Mouse (Mus musculus) gastrocnemius, postnatal 4 days (tissue): ENCODE results near the gene Efr3b. TPM values are rescaled to one million over a fixed set of nuclear protein-coding genes. Genes with fewer than 3 reads are reported as not detected.

Experiments used
- DNase-seq, 2 experiments: peaks; one replicate each; pipeline ENCODE4 v3.0.0; 2021 to 2022; ENCODE audit warnings: low spot score in 2 of 2, mixed read lengths in 2 of 2
- total RNA-seq, 2 experiments: library from RNA; stranded (reverse); gene quantifications; 2 replicates each; pipeline ENCODE4 v1.2.3; 2021

The Efr3b gene
- total RNA-seq, 2 experiments from 2014 or later: 12.2 to 13.0 TPM

- DNase-seq: no peak
Observed at GRCm38 (mm10) chr12:4039046-4039445, 331 bp upstream of the Efr3b start.

GRCm38 (mm10) chr12:4037511-4037910 is 1.2 kb downstream of the Efr3b start:
- no peak for DNase-seq

GRCm38 (mm10) chr12:4036157-4036556 is 2.6 kb downstream of the Efr3b start:
- DNase-seq: no peak

- no peak for DNase-seq
Observed at GRCm38 (mm10) chr12:4029064-4029463, 9.7 kb downstream of the Efr3b start.

GRCm38 (mm10) chr12:4028516-4028915 is 10.2 kb downstream of the Efr3b start:
- no peak for DNase-seq

- DNase-seq: no peak
Observed at GRCm38 (mm10) chr12:4024356-4024755, 14.4 kb downstream of the Efr3b start.

GRCm38 (mm10) chr12:4023501-4023900 is 15.2 kb downstream of the Efr3b start:
- DNase-seq: no peak

GRCm38 (mm10) chr12:4022845-4023244 is 15.9 kb downstream of the Efr3b start:
- DNase-seq: peak in 1 of 2 experiments; percentile 34

- DNase-seq: no peak
Observed at GRCm38 (mm10) chr12:4020505-4020904, 18.2 kb downstream of the Efr3b start.

- DNase-seq: no peak
Observed at GRCm38 (mm10) chr12:4016321-4016720, 22.4 kb downstream of the Efr3b start.

- DNase-seq: no peak
Observed at GRCm38 (mm10) chr12:4015741-4016140, 23.0 kb downstream of the Efr3b start.

- DNase-seq: no peak
Observed at GRCm38 (mm10) chr12:4015255-4015654, 23.5 kb downstream of the Efr3b start.

GRCm38 (mm10) chr12:4011715-4012114 is 27.0 kb downstream of the Efr3b start:
- no peak for DNase-seq

- DNase-seq: no peak
Observed at GRCm38 (mm10) chr12:4011301-4011700, 27.4 kb downstream of the Efr3b start.

GRCm38 (mm10) chr12:4008731-4009130 is 30.0 kb downstream of the Efr3b start:
- DNase-seq: no peak

GRCm38 (mm10) chr12:4007766-4008165 is 30.9 kb downstream of the Efr3b start:
- DNase-seq: no peak

- DNase-seq: peak; percentile 36 to 45
Observed at GRCm38 (mm10) chr12:4007181-4007580, 31.5 kb downstream of the Efr3b start.

- no peak for DNase-seq
Observed at GRCm38 (mm10) chr12:4006079-4006478, 32.6 kb downstream of the Efr3b start.

GRCm38 (mm10) chr12:4004648-4005047 is 34.1 kb downstream of the Efr3b start:
- no peak for DNase-seq

GRCm38 (mm10) chr12:4000406-4000805 is 38.3 kb downstream of the Efr3b start:
- DNase-seq: no peak

GRCm38 (mm10) chr12:3996749-3997148 is 42.0 kb downstream of the Efr3b start:
- no peak for DNase-seq

- no peak for DNase-seq
Observed at GRCm38 (mm10) chr12:3991047-3991446, 47.7 kb downstream of the Efr3b start.

- no peak for DNase-seq
Observed at GRCm38 (mm10) chr12:3989943-3990342, 48.8 kb downstream of the Efr3b start.

GRCm38 (mm10) chr12:3984446-3984845 is 54.3 kb downstream of the Efr3b start:
- no peak for DNase-seq
